Mouse (Mus musculus): ENCODE measurements around the gene Dkkl1. TPM values are rescaled to one million over a fixed set of nuclear protein-coding genes. Genes with fewer than 3 reads are reported as not detected.

Gene Dkkl1
- polyA plus RNA-seq, 1 experiment from 2014 or later, result 1.0 TPM

Small RNAs within 50 kb of the gene (microRNA-seq; reads per million reads assigned to microRNA genes)
- gene Mir7055, result not detected

Other genes starting within 250 kb of the Dkkl1 start
- gene Cpt1c, start 237.3 kb downstream of the Dkkl1 start, polyA plus RNA-seq (2016; fragmentation: Nextera tagmentation; extraction: Ambion mirVana), result 19.4 and 20.8 TPM in 2 replicates
- 909 and 984 TPM in 2 replicates for gene Prmt1, start 225.6 kb downstream of the Dkkl1 start, polyA plus RNA-seq (2016; fragmentation: Nextera tagmentation; extraction: Ambion mirVana)
- gene Irf3, start 214.5 kb downstream of the Dkkl1 start, polyA plus RNA-seq (2016; fragmentation: Nextera tagmentation; extraction: Ambion mirVana), result 70.5 and 76.0 TPM in 2 replicates
- gene Bcl2l12, start 213.4 kb downstream of the Dkkl1 start, polyA plus RNA-seq (2016; fragmentation: Nextera tagmentation; extraction: Ambion mirVana), result 80.7 and 83.9 TPM in 2 replicates
- 39.9 and 41.0 TPM in 2 replicates for gene Scaf1, start 195.8 kb downstream of the Dkkl1 start, polyA plus RNA-seq (2016; fragmentation: Nextera tagmentation; extraction: Ambion mirVana)
- gene Rras, start 194.2 kb downstream of the Dkkl1 start, polyA plus RNA-seq (2016; fragmentation: Nextera tagmentation; extraction: Ambion mirVana), result 15.0 and 16.8 TPM in 2 replicates
- gene Prr12, start 159.3 kb downstream of the Dkkl1 start, polyA plus RNA-seq (2016; fragmentation: Nextera tagmentation; extraction: Ambion mirVana), result 11.9 and 12.7 TPM in 2 replicates
- 61.2 and 67.6 TPM in 2 replicates for gene Nosip, start 149.7 kb downstream of the Dkkl1 start, polyA plus RNA-seq (2016; fragmentation: Nextera tagmentation; extraction: Ambion mirVana)
- 16.5 and 17.7 TPM in 2 replicates for gene Prrg2, start 149.5 kb downstream of the Dkkl1 start, polyA plus RNA-seq (2016; fragmentation: Nextera tagmentation; extraction: Ambion mirVana)
- gene Rcn3, start 119.9 kb downstream of the Dkkl1 start, polyA plus RNA-seq (2016; fragmentation: Nextera tagmentation; extraction: Ambion mirVana), result 101 and 113 TPM in 2 replicates
- gene Fcgrt, start 108.3 kb downstream of the Dkkl1 start, polyA plus RNA-seq (2016; fragmentation: Nextera tagmentation; extraction: Ambion mirVana), result 5.5 and 5.9 TPM in 2 replicates
- 1,843 and 1,853 TPM in 2 replicates for gene Rps11, start 87.7 kb downstream of the Dkkl1 start, polyA plus RNA-seq (2016; fragmentation: Nextera tagmentation; extraction: Ambion mirVana)
- 1,219 and 1,234 TPM in 2 replicates for gene Rpl13a, start 83.4 kb downstream of the Dkkl1 start, polyA plus RNA-seq (2016; fragmentation: Nextera tagmentation; extraction: Ambion mirVana)
- gene Gm45713, start 75.9 kb downstream of the Dkkl1 start, polyA plus RNA-seq (2016; fragmentation: Nextera tagmentation; extraction: Ambion mirVana), result 0.11 and 0.27 TPM in 2 replicates
- 1.1 and 1.4 TPM in 2 replicates for gene Flt3l, start 75.7 kb downstream of the Dkkl1 start, polyA plus RNA-seq (2016; fragmentation: Nextera tagmentation; extraction: Ambion mirVana)
- 98.5 and 99.6 TPM in 2 replicates for gene Pih1d1, start 57.8 kb downstream of the Dkkl1 start, polyA plus RNA-seq (2016; fragmentation: Nextera tagmentation; extraction: Ambion mirVana)
- 53.0 and 55.1 TPM in 2 replicates for gene Aldh16a1, start 57.6 kb downstream of the Dkkl1 start, polyA plus RNA-seq (2016; fragmentation: Nextera tagmentation; extraction: Ambion mirVana)
- 0.95 and 1.2 TPM in 2 replicates for gene Slc17a7, start 48.2 kb downstream of the Dkkl1 start, polyA plus RNA-seq (2016; fragmentation: Nextera tagmentation; extraction: Ambion mirVana)
- gene Gfy, start 32.6 kb downstream of the Dkkl1 start, polyA plus RNA-seq (2016; fragmentation: Nextera tagmentation; extraction: Ambion mirVana), result 0.15 TPM in 1 of 2 replicates, not detected in the other
- 0.33 TPM in 1 of 2 replicates, not detected in the other for gene Pth2, start 31.2 kb downstream of the Dkkl1 start, polyA plus RNA-seq (2016; fragmentation: Nextera tagmentation; extraction: Ambion mirVana)
- 0.57 and 0.66 TPM in 2 replicates for gene Ccdc155, start 7.3 kb downstream of the Dkkl1 start, polyA plus RNA-seq (2016; fragmentation: Nextera tagmentation; extraction: Ambion mirVana)
- gene Tead2, start 3.6 kb upstream of the Dkkl1 start, polyA plus RNA-seq (2016; fragmentation: Nextera tagmentation; extraction: Ambion mirVana), result 337 and 380 TPM in 2 replicates
- 1.1 TPM in 2 replicates for gene Cd37, start 27.0 kb upstream of the Dkkl1 start, polyA plus RNA-seq (2016; fragmentation: Nextera tagmentation; extraction: Ambion mirVana)
- gene Slc6a16, start 28.9 kb upstream of the Dkkl1 start, polyA plus RNA-seq (2016; fragmentation: Nextera tagmentation; extraction: Ambion mirVana), result not detected in 2 replicates
- gene Slc6a21, start 65.4 kb upstream of the Dkkl1 start, polyA plus RNA-seq (2016; fragmentation: Nextera tagmentation; extraction: Ambion mirVana), result not detected in 2 replicates
- 8.3 and 8.9 TPM in 2 replicates for gene Trpm4, start 121.6 kb upstream of the Dkkl1 start, polyA plus RNA-seq (2016; fragmentation: Nextera tagmentation; extraction: Ambion mirVana)
- 0.31 and 0.42 TPM in 2 replicates for gene Hrc, start 123.1 kb upstream of the Dkkl1 start, polyA plus RNA-seq (2016; fragmentation: Nextera tagmentation; extraction: Ambion mirVana)
- gene Ppfia3, start 154.9 kb upstream of the Dkkl1 start, polyA plus RNA-seq (2016; fragmentation: Nextera tagmentation; extraction: Ambion mirVana), result 6.0 and 8.9 TPM in 2 replicates
- 0.47 and 0.81 TPM in 2 replicates for gene Lin7b, start 158.4 kb upstream of the Dkkl1 start, polyA plus RNA-seq (2016; fragmentation: Nextera tagmentation; extraction: Ambion mirVana)
- gene Snrnp70, start 183.6 kb upstream of the Dkkl1 start, polyA plus RNA-seq (2016; fragmentation: Nextera tagmentation; extraction: Ambion mirVana), result 295 TPM in 2 replicates
- not detected in 2 replicates for gene Kcna7, start 193.5 kb upstream of the Dkkl1 start, polyA plus RNA-seq (2016; fragmentation: Nextera tagmentation; extraction: Ambion mirVana)
- 0.46 and 0.87 TPM in 2 replicates for gene Ntf5, start 201.5 kb upstream of the Dkkl1 start, polyA plus RNA-seq (2016; fragmentation: Nextera tagmentation; extraction: Ambion mirVana)
- not detected in 2 replicates for gene Lhb, start 208.7 kb upstream of the Dkkl1 start, polyA plus RNA-seq (2016; fragmentation: Nextera tagmentation; extraction: Ambion mirVana)
- gene Gys1, start 222.7 kb upstream of the Dkkl1 start, polyA plus RNA-seq (2016; fragmentation: Nextera tagmentation; extraction: Ambion mirVana), result 39.0 and 41.6 TPM in 2 replicates
- 235 and 237 TPM in 2 replicates for gene Ruvbl2, start 225.9 kb upstream of the Dkkl1 start, polyA plus RNA-seq (2016; fragmentation: Nextera tagmentation; extraction: Ambion mirVana)
- 5,105 and 5,277 TPM in 2 replicates for gene Ftl1, start 247.7 kb upstream of the Dkkl1 start, polyA plus RNA-seq (2016; fragmentation: Nextera tagmentation; extraction: Ambion mirVana)

Data from forebrain, embryonic 10.5 days (tissue).